Mouse (Mus musculus) R1 (cell line): Measurements from ENCODE around the gene Kcnj16.

Source experiments
- DNase-seq: peaks from one replicate; pipeline ENCODE4 v3.0.0-alpha.2; 2018; ENCODE audit warnings: low read depth, low spot score

Kcnj16 gene

DNA sequence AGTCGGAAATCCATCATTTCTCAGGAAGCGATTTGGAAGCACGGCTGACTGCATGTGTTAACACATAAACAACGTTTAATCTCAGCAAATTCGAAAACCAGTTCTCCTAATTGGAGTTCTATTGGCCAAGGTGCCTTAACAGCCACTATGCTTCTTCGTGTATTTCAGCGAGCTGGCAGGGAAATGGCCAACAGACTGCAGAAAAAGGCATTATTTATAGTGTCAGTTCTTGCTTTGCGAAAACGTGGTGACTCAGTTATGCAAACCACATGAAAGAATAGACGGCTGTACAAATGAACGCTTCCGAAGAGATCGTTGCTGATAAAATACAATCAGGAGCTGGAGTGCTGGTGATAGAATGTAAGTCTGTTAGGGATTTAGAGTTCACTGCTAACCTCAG, 88.2 kb downstream of the Kcnj16 start:
- no peak for DNase-seq

DNA sequence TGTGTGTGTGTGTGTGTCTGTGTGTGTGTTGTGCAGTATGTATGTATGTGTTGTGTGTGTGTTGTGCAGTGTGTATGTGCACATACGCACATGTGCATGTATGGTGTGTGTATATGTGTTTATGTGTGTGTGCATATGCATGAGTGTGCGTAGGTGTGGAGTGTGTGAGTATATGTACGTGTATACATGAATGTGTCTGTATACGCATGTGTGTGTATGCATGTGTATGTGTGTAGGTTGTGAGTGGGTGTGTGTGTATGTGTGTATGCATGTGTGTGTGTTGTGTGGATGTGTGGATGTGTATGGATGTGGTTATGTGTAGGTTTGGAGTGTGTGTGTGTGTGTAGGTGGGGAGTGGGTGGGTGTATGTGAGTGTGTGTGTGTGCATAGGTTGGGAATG, 89.6 kb downstream of the Kcnj16 start:
- DNase-seq = no peak

DNA sequence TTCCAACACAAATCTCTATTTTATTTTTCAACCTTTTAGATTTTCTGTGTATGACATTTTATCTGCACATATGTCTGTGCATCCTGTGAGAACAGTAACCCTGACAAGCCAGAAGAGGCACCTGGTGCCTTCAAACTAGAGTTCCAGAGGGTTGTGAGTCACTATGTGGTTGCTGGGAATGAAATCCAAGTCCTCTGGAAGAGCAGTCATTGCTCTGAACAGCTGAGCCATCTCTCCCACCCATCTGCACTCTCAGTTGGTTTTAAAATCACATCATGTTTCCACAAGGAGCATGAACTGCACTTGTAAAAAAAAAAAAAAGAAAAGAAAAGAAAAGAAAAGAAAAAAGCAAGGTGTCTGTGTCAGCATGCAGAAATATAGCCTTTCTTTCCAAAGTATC, 91.6 kb downstream of the Kcnj16 start:
- no peak for DNase-seq

DNA sequence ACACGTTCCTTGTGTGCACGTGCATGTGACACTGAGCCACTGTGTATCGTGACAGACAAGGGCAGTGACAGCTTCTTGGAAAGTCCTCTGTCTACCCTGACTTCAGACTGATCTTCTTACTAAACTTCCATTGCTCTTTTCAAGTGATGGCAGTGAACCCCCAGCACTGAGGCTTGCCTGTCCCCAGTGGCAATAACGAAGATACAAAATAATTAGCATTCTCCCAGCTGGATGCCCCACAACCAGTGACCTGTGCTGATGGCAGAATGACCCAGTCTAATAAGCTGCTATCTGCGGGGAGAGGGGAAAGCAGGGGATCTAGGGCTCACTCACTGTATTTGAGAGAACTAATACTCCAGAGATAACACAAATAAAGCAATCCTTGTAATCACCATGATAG, 92.4 kb downstream of the Kcnj16 start:
- no peak for DNase-seq

GRCm38 (mm10) chr11:111064751-111065527, 97.1 kb downstream of the Kcnj16 start:
- DNase-seq = peak; percentile 66

- peak; percentile 93 for DNase-seq
These were observed 97.9 kb downstream of the Kcnj16 start, which contains the start of gene Kcnj2 for GRCm38 (mm10) chr11:111065635-111066298. Kcnj2 (plus strand) TSS chr11:111066164.

DNA sequence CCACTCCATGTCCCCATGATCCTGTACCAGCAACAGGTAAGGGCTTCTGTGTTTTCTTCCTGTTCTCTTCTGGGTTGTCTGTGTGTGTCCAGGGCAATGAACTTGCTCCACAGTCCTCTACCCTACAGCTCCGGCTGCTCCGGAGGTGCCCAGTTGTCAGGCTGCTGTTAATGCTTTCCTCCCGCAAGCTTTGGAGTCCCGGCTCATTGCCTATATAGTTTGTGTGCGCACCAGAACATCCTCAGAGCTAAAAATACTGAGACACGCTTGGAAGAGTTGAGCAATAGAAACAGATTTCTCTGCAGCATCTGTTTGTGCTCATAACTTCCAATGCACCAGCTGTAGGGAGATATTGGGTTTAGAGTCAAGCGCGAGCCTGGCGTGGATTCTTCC, 98.5 kb downstream of the Kcnj16 start:
- DNase-seq = no peak

DNA sequence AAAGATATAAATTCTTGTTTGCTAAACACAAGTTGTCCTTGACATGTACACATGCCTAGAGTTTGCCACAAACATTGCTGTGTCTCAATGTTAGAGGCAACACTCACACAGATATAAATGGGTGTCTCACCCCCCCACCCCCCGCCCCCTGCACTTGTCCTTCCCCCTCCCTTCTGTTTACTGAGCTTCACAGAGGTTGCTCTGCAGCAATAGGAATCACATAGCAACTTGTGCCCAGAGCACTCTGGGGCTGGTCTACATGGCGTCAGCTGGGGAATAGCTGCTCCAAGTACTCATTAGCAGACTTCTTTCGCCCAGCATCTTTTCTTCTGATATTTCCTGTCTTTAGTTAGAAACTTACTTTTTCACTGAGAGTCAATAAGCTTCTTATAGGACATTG, 100.0 kb downstream of the Kcnj16 start:
- DNase-seq = no peak

DNA sequence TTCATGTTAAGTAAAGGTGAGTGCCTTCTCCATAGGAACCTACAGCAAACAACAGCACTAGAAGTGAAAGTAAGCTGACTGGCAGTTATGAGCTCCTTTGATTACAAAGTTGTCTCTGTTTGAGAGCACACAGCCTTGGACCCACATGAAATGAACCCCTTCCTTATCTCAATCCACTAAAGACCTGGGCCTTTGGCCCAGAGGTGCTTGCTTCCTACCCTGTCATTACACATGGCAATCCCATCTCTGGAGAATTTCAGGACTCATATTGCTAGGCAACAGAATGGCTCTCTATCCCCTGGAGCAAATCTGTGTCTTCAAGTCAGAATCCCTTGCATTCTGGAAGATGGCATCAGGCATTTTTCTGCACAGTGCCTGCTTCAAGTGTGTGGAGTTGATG, 102.6 kb downstream of the Kcnj16 start:
- no peak for DNase-seq

- no peak for DNase-seq
These were observed 106.3 kb downstream of the Kcnj16 start for GRCm38 (mm10) chr11:111074131-111074530.
